Mouse (Mus musculus): ENCODE measurements around the gene Fat1.

DNA sequence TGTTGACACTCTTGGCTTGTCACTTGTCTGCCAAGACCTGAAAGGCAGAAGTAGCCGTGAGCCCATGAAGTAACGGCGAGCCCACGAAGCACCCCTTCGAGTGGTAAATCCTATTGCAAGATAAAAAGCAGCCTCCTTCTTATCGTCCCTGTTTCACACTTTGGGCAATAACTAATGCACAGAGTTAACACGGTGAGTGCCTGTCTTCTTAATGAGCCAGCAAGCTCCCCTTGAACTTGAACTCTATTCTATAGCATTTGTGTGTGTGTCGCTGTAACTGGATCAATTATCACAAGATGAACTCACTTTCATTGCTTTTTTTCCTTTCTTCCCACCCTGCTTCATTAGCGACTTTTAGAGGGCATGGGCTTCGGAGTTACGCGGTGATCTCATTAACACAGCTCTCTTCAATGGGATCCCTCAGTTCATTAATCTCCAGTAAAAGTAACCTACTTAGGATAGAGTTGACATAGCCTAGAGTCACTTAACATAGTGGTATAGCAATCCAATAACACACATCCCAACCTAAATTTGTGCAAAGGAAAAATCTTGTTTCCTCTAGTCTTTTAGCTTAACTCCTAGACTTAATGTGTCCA is 15.7 kb upstream of the Fat1 start:
- TF ChIP-seq CTCF (IDR thresholded peaks at IDR 0.05; ENCODE audit: insufficient read depth, low read depth, low read length) (no peak), POLR2A (IDR thresholded peaks at IDR 0.05; ENCODE audit: insufficient read depth, low read depth, low read length) (no peak)

Data from olfactory bulb, adult 2 months (tissue).